Mouse (Mus musculus) kidney, adult 8-10 months (tissue): ENCODE measurements around the gene Cfl1.

Source experiments
- DNase-seq, 2 experiments: peaks; one replicate each; pipeline ENCODE4 v3.0.0; 2022

Cfl1 gene

GRCm38 (mm10) chr19:5490313-5490897 lies at the start of gene Cfl1:
Cfl1 (plus strand) TSS chr19:5490455.
- peak; percentile 95 to 96 for DNase-seq

DNA sequence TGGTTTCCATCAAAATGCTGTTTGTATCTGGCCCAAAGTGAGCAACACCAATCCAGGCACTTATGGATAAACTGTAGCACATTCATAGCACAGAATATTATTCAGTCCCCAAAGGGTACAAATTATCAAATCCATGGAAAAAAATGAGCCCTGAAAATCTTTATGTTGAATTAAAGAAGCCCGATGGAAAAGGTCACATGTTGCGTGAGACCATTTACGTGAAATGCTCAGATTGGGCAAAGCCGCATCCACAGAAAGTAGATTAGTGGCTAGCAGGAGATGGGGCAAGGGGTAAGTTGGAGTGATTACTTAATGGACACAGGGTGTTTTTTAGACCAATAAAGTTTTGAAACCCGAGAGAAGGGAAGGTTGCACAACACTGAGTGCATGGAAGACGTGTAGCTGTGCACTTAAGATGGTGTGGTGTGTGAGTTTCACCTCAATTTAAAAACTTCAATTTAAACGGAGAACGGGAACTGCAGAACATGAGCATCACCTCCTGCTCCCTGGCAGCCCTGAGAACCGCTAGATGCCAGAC lies 45.8 kb upstream of the Cfl1 start:
- no peak for DNase-seq

GRCm38 (mm10) chr19:5444954-5445353 lies 45.3 kb upstream of the Cfl1 start:
- DNase-seq = peak in 1 of 2 experiments; percentile 62

DNA sequence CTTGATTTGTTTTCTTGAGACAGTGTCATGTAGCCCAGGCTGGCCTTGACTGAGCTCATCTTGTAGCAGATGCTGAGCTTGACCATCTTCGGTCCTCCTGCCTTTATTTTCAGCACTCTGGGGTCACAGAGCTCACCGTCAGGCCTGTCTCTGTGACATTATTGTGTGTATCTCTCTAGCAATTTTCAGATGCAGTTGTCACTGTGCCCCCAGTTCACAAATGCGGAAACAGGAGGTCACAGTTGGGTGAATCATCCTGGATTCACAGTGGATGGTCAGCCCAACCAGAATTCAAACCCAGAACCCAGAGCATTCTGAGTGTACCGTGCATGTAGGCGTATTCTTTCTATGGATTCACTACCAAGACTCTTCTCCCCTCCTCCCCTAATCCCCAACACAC lies 44.5 kb upstream of the Cfl1 start:
- DNase-seq = no peak

GRCm38 (mm10) chr19:5447515-5448353 lies 42.5 kb upstream of the Cfl1 start, which contains the start of gene Fosl1:
Fosl1 (plus strand) TSS chr19:5447547.
- peak in 1 of 2 experiments; percentile 55 for DNase-seq

DNA sequence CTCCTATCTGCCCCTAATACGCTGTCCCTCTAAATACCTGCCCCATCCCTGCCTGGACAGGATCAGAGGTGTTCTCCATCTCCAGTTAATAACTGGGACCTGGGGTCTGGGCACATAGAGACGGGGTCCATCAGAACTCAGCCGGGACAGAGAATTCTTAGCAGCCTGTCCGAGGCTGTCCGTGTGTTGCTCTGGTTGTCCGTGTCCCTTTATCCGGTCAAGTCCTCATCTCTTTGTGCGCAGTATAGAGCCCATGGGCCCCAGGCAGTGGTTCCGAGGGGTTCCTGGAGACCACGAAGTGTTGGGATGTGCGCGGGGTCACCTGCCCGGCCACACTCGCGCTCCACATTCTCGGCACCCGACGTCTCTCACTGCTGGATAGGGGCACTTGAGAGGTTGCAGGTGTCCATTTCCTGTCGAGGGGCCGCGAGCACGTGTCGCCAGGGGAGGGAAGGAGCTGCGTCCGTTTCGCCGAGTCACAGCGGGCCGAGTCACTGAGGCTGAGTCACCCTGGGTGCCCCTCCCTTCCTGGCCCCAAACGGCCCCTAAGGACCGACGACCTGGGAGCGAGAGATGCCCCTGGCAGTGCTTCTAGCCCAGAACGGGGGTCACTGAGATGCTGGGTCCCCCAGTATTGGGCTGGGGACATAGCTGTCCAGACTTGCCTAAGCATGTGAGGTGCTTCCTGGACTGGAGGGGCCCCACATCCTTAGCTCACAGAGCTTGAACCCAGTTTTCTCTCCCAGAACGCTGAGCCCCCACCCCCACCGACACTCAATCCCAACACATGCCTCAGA lies 41.7 kb upstream of the Cfl1 start:
- no peak for DNase-seq

- no peak for DNase-seq
These were observed 40.6 kb upstream of the Cfl1 start for GRCm38 (mm10) chr19:5449673-5450072.

- DNase-seq = no peak
These were observed 38.5 kb upstream of the Cfl1 start for GRCm38 (mm10) chr19:5451766-5452165.

DNA sequence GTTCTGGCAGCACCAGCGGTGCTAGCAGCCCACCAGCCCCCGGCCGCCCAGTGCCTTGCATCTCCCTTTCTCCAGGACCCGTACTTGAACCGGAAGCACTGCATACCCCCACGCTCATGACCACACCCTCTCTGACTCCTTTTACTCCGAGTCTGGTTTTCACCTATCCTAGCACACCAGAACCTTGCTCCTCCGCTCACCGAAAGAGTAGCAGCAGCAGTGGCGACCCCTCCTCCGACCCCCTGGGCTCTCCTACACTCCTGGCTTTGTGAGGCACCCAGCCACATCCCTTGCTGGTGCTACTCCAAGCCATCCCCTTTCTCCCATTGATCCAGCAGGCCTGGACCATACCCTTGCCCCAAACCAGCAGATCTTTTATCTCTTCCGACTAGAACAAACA lies 35.2 kb upstream of the Cfl1 start:
- no peak for DNase-seq

DNA sequence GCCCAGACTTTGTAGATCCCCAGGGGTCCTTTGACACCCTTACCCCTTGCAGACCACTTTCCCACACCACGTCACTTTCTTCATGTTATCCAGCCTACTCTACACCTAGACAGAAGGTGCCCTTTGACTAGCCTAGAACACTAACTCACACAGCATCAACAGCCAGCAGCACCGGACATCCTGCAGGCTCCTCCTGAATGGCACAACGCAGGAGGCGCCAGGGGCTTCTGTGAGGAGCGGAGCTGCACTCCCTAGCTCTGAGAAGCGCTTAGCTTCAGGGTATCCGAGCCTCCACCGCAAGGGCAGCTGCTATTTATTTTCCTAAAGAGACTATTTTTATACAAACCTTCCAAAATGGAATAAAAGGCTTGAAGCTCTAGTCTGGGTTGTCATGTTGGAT lies 34.7 kb upstream of the Cfl1 start:
- DNase-seq = no peak

GRCm38 (mm10) chr19:5456241-5456921 lies 33.9 kb upstream of the Cfl1 start:
- DNase-seq = peak in 1 of 2 experiments; percentile 46

DNA sequence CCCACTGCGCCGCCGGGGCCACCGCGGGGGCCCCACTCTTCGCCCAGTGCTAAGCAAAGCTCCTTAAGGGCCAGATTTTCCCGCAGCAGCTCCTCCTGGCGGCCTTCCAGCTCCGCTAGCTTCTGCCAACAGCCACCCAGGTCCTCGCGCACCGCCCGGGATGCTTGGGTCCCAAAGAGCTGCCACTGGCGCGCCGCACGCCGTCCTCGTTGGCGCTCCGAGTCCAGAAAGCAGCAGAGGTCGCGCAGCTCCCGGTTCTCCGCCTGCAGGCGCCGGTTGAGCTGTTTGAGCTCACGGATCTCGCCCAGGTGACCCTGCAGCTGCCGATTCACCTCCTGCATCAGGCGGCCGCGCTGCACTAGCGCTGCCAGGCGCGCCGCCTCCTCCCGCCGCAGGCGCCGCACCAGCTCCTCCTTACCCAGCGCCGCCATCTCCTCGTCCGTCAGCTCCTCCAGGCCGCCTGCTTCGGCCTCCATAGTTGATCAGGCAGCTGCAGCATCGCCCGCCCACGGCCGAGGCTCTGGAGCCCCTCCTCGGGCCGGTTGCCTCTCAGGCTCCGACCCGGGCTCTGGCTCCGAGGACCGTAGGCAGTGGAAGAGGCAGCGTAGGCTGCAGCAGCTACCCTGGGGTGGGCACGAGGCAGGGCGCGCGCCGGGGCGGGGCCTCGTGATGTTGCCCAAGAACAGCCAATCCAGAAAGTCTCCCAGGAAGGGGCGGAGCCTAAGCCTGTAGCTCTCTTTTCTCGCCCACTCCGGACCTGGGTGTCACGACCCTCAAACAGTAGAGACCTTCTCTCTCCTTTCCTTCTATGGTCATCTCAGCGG lies 33.1 kb upstream of the Cfl1 start:
- DNase-seq = peak; percentile 96 to 97

GRCm38 (mm10) chr19:5457746-5458442 lies 32.4 kb upstream of the Cfl1 start, which contains the start of gene Ccdc85b:
Ccdc85b (minus strand) TSS chr19:5457894.
- no peak for DNase-seq

DNA sequence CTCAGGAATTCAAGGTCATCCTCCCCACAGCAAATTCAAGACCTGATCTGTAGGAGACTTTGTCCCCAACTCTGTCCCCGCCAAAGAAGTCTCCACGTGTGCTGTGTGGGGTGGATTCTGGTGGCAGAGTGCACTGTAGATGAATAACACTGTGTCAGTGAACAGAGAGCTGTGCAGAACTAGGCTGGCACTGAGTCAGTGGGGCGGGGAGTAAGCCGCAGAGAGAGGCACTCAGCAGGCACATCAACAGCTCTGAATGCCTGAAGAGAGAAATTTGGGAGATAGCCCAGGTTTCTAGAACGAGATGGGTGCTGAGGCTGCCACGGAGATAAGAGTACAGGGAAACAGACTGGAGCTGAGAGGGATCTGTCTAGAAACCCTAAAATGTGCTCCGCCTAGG lies 31.2 kb upstream of the Cfl1 start:
- peak in 1 of 2 experiments; percentile 55 for DNase-seq

- DNase-seq = no peak
These were observed 30.4 kb upstream of the Cfl1 start for GRCm38 (mm10) chr19:5459896-5460295.

- DNase-seq = peak; percentile 80 to 90
These were observed 29.8 kb upstream of the Cfl1 start, which contains the start of gene Fibp for GRCm38 (mm10) chr19:5460465-5460911. Fibp (plus strand) TSS chr19:5460615.

- no peak for DNase-seq
These were observed 28.8 kb upstream of the Cfl1 start for GRCm38 (mm10) chr19:5461411-5461810.

- DNase-seq = no peak
These were observed 27.0 kb upstream of the Cfl1 start for GRCm38 (mm10) chr19:5463212-5463611.

DNA sequence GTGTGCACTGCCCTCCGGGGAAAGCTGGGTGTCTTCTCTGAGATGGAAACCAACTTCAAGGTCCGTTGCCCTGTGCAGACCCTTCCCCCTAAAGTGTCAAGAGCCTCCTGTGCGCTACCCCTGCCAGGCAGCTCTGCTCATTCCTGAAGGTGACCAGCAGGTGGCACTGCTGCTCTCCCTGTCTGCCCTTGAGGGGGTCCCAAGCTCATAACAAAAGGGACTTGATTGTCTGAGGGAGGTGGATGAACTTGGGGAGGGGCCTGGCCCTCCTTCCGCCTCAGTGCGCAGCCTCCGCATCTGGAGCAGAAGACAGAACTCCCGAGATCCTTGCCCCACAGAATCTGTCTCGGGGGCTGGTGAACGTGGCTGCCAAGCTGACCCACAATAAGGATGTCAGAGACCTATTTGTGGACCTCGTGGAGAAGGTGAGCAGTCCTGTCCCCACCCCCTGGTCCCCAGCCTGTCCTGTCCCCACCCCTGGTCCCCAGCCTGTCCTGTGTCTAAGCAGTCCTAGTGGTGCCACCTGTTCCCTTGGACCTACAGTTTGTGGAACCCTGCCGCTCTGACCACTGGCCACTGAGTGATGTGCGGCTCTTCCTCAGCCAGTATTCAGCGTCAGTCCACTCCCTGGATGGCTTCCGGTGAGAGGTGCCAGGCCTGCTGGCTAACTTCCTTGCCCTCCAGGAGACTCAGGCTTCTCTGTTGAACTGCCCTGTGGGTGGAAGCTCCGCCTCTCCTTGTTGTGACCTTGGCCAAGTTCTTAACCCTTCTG lies 26.3 kb upstream of the Cfl1 start:
- peak; percentile 43 to 60 for DNase-seq

- DNase-seq = no peak
These were observed 25.2 kb upstream of the Cfl1 start for GRCm38 (mm10) chr19:5465037-5465436.
